Mouse (Mus musculus): Measurements from ENCODE around the gene Sfxn5. TPM values are rescaled to one million over a fixed set of nuclear protein-coding genes. Genes with fewer than 3 reads are reported as not detected.

Gene Sfxn5
- polyA plus RNA-seq, 2 experiments: 5.8 to 6.6 TPM

DNA sequence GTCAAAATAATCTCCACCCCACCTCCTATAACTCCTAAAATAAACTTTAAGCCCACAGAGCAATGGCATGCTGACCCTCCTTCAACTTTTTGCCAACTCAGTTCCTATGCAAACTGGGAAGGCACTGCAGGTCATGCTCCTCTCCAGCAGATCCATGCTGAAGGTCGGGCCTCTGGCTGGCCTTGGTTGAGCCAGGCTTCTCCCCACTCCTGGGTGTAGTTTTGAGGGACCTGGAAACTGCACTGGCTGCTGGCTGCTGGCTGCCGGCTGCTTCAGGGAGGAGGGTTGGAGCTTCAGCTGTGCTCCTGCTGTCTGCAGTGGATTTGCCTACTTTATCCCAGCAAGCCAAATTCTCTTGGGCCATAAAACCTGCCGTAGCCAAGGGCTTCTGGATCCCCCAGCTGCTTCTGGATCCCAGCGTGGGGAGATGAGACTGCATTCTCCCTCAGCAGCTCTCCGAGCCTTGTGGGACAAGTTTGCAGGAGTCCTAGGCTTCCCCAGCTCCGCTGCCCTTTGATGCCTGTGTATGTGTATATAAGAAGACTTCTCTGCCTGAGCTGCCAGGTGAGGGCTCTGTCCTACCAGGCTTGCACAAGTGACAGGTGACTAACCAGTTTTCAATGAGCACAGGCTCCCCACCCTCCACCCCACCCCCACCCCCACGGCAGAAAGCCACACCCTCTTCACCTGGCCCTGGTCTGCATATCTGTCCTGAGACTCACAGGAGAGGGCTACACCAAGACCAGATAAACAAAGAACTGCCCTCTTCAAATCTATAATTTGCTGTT, 100.2 kb downstream of the Sfxn5 start:
- no peak for TF ChIP-seq POLR2A (IDR thresholded peaks at IDR 0.05; ENCODE audit: borderline replicate concordance, extremely low read depth, insufficient read depth, insufficient read length)
- DNase-seq (ENCODE audit: low spot score): no peak
- Histone ChIP-seq H3K27me3 (ENCODE audit: control insufficient read depth, insufficient read depth, low read length) (no peaks in the 10 kb centered on the region), H3K36me3 (ENCODE audit: control insufficient read depth, insufficient read depth, low read length) (no peaks in the 10 kb centered on the region), H3K9ac (ENCODE audit: low read depth, low read length, severe bottlenecking) (no peak overlapping the region), H3K9me3 (ENCODE audit: control insufficient read depth, low read length) (no peaks in the 10 kb centered on the region), H3K4me3 (replicated peaks; ENCODE audit: low read length) (no peak overlapping the region), H3K27ac (replicated peaks; ENCODE audit: low read depth, low read length) (no peak overlapping the region), H3K4me1 (ENCODE audit: control insufficient read depth, insufficient read depth, low read length) (peaks cover 13% of the 10 kb centered on the region; the same call in 1 of the 2 replicates), H3K4me2 (replicated peaks; ENCODE audit: low read depth, low read length, severe bottlenecking) (no peak overlapping the region)
- WGBS: 15% methylated on average over 7 of the region's 7 CpGs
- ATAC-seq (ENCODE audit: low FRiP score, low read depth): no peak

DNA sequence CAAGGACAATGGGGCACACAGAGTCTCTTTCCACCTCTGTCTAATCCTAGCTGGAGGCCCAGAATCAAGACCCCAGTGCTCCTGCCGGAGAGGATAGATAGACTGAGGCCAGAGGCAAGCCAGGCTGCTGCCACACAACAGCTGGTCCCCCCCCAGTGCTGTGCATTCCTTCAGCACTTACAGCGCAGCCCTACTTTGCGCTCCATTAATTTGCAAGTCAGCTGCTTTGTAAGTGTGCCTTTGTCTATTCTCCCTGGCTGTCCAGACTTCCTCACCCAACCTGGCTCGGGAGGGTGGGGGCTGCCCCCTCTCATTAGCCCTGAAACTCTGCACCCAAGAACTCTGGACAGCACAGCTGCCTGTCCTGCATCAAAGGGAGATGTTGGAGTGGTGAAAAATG, 101.2 kb downstream of the Sfxn5 start:
- Histone ChIP-seq H3K9ac (ENCODE audit: low read depth, low read length, severe bottlenecking) (no peak overlapping the region), H3K9me3 (ENCODE audit: control insufficient read depth, low read length) (no peaks in the 10 kb centered on the region), H3K4me3 (replicated peaks; ENCODE audit: low read length) (no peak overlapping the region), H3K4me2 (replicated peaks; ENCODE audit: low read depth, low read length, severe bottlenecking) (no peak overlapping the region), H3K4me1 (ENCODE audit: control insufficient read depth, insufficient read depth, low read length) (peaks cover 13% of the 10 kb centered on the region; the same call in 1 of the 2 replicates), H3K36me3 (ENCODE audit: control insufficient read depth, insufficient read depth, low read length) (no peaks in the 10 kb centered on the region), H3K27me3 (ENCODE audit: control insufficient read depth, insufficient read depth, low read length) (no peaks in the 10 kb centered on the region), H3K27ac (replicated peaks; ENCODE audit: low read depth, low read length) (no peak overlapping the region)
- DNase-seq (ENCODE audit: low spot score) (no peak), ATAC-seq (ENCODE audit: low FRiP score, low read depth) (no peak)
- no peak for TF ChIP-seq POLR2A (IDR thresholded peaks at IDR 0.05; ENCODE audit: borderline replicate concordance, extremely low read depth, insufficient read depth, insufficient read length)
- WGBS: 48% methylated on average over 4 of the region's 4 CpGs

DNA sequence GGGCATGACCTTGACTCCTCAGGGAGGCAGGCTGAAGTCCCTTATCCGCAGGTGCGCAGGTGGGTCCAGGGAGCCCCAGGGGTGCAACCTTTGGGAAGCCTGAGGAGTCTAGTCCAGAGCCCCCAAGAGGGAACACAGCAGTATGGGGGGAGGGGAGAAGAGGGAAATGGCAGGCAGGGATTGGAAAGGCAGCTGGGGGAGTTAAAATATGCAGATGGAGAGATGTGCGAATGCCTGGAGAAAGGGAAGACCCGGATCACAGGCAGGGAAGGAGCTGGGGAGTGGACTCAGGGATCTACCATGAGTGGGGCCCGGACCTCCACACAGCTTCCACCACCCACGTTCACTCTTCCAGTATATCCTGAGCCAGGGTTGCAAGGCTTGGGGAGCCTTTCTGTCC, 101.8 kb downstream of the Sfxn5 start:
- H3K9me3 ChIP-seq (ENCODE audit: control insufficient read depth, low read length): no peaks in the 10 kb centered on the region
- H3K9ac ChIP-seq (ENCODE audit: low read depth, low read length, severe bottlenecking): no peak overlapping the region
- H3K36me3 ChIP-seq (ENCODE audit: control insufficient read depth, insufficient read depth, low read length): no peaks in the 10 kb centered on the region
- peaks cover 13% of the 10 kb centered on the region; the same call in 1 of the 2 replicates for H3K4me1 ChIP-seq (ENCODE audit: control insufficient read depth, insufficient read depth, low read length)
- 28% methylated on average over 6 of the region's 6 CpGs for WGBS
- no peak overlapping the region for H3K4me2 ChIP-seq (replicated peaks; ENCODE audit: low read depth, low read length, severe bottlenecking)
- H3K27me3 ChIP-seq (ENCODE audit: control insufficient read depth, insufficient read depth, low read length): no peaks in the 10 kb centered on the region
- H3K27ac ChIP-seq (replicated peaks; ENCODE audit: low read depth, low read length): no peak overlapping the region
- no peak for TF ChIP-seq POLR2A (IDR thresholded peaks at IDR 0.05; ENCODE audit: borderline replicate concordance, extremely low read depth, insufficient read depth, insufficient read length)
- DNase-seq (ENCODE audit: low spot score) (no peak), ATAC-seq (ENCODE audit: low FRiP score, low read depth) (no peak)
- H3K4me3 ChIP-seq (replicated peaks; ENCODE audit: low read length): no peak overlapping the region

DNA sequence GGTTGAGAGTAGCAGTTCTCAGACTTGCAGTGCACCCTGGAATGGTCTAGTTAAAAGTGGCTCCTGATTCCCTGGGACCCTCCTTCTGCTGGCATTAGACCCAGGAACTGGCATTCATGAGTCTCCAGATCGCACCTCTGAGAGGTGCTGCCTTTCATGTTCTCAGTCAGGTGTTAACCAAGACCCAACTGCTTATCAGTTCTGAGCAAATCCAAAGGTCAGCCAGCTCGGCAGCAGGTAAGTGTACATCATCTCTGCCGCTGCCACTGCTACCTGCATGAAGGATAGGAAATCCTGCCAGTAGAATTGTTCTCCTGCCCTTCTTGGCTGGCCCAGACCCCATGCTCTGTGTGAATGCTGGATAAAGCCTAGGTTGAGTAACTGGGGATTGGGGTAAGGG, 102.5 kb downstream of the Sfxn5 start:
- ATAC-seq (ENCODE audit: low FRiP score, low read depth): no peak
- peaks cover 13% of the 10 kb centered on the region; the same call in 1 of the 2 replicates for H3K4me1 ChIP-seq (ENCODE audit: control insufficient read depth, insufficient read depth, low read length)
- H3K9ac ChIP-seq (ENCODE audit: low read depth, low read length, severe bottlenecking): no peak overlapping the region
- H3K27me3 ChIP-seq (ENCODE audit: control insufficient read depth, insufficient read depth, low read length): no peaks in the 10 kb centered on the region
- no peak for DNase-seq (ENCODE audit: low spot score)
- no peak overlapping the region for H3K27ac ChIP-seq (replicated peaks; ENCODE audit: low read depth, low read length)
- H3K4me2 ChIP-seq (replicated peaks; ENCODE audit: low read depth, low read length, severe bottlenecking): no peak overlapping the region
- no peak overlapping the region for H3K4me3 ChIP-seq (replicated peaks; ENCODE audit: low read length)
- H3K36me3 ChIP-seq (ENCODE audit: control insufficient read depth, insufficient read depth, low read length): no peaks in the 10 kb centered on the region
- no peaks in the 10 kb centered on the region for H3K9me3 ChIP-seq (ENCODE audit: control insufficient read depth, low read length)
- WGBS: 69% methylated on average over 3 of the region's 3 CpGs
- no peak for TF ChIP-seq POLR2A (IDR thresholded peaks at IDR 0.05; ENCODE audit: borderline replicate concordance, extremely low read depth, insufficient read depth, insufficient read length)

DNA sequence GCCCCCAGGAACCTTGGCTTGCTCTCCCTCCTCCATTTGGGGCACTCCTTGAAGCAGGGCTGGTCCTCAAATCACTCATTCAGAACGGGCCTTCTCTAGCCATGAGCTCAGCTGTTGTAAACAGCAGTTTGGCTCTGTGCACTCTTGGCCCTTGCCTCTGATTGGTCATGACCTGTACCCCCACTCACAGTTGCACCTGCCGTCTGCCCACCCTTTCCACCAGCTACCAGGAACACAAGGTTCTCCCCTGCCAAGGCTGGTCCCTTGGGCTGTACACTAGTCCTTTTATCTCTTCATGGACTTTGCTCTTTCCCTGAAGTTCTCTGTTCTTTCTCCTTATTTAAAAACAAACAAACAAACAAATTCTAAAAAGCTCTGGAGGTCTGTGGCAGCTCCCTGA, 105.7 kb downstream of the Sfxn5 start:
- Histone ChIP-seq H3K4me1 (ENCODE audit: control insufficient read depth, insufficient read depth, low read length) (peaks cover 4% of the 10 kb centered on the region; the same call in 1 of the 2 replicates), H3K4me2 (replicated peaks; ENCODE audit: low read depth, low read length, severe bottlenecking) (no peak overlapping the region), H3K27ac (replicated peaks; ENCODE audit: low read depth, low read length) (no peak overlapping the region), H3K9ac (ENCODE audit: low read depth, low read length, severe bottlenecking) (no peak overlapping the region), H3K9me3 (ENCODE audit: control insufficient read depth, low read length) (no peaks in the 10 kb centered on the region), H3K27me3 (ENCODE audit: control insufficient read depth, insufficient read depth, low read length) (no peaks in the 10 kb centered on the region), H3K36me3 (ENCODE audit: control insufficient read depth, insufficient read depth, low read length) (no peaks in the 10 kb centered on the region), H3K4me3 (replicated peaks; ENCODE audit: low read length) (no peak overlapping the region)
- DNase-seq (ENCODE audit: low spot score) (no peak), ATAC-seq (ENCODE audit: low FRiP score, low read depth) (no peak)
- no peak for TF ChIP-seq POLR2A (IDR thresholded peaks at IDR 0.05; ENCODE audit: borderline replicate concordance, extremely low read depth, insufficient read depth, insufficient read length)
- 67% methylated on average over 2 of the region's 2 CpGs for WGBS
